Mouse (Mus musculus) embryonic facial prominence, embryonic 12.5 days (tissue): Measurements from ENCODE around the gene Wdfy2. TPM values are rescaled to one million over a fixed set of nuclear protein-coding genes. Genes with fewer than 3 reads are reported as not detected.

Experiments
- ATAC-seq: fragments of 200-750 bp; cut with Nextera tagmentation; 2 replicates; pipeline ENCODE4 v1.8.0; 2017; ENCODE audit not compliant: insufficient number of reproducible peaks, insufficient read depth, low FRiP score, low TSS enrichment
- H3K27ac ChIP-seq: fragments of 300-500 bp; sonication (generic); 2 replicates; pipeline ENCODE4 v1.5.1; 2016; ENCODE audit warnings: mild to moderate bottlenecking
- H3K27me3 ChIP-seq: fragments of 300-500 bp; sonication (generic); 2 replicates; pipeline ENCODE4 v1.6.1; 2016; ENCODE audit warnings: mild to moderate bottlenecking, moderate library complexity
- H3K36me3 ChIP-seq: fragments of 300-500 bp; sonication (generic); 2 replicates; pipeline ENCODE4 v1.6.1; 2016; ENCODE audit warnings: mild to moderate bottlenecking
- H3K4me1 ChIP-seq: fragments of 300-500 bp; sonication (generic); 2 replicates; pipeline ENCODE4 v1.6.1; 2016
- H3K4me2 ChIP-seq: fragments of 300-500 bp; sonication (generic); replicated peaks from 2 replicates; pipeline ENCODE4 v1.6.1; 2016; ENCODE audit warnings: mild to moderate bottlenecking, moderate library complexity
- H3K4me3 ChIP-seq: fragments of 300-500 bp; sonication (generic); 2 replicates; pipeline ENCODE4 v1.5.1; 2016; ENCODE audit warnings: mild to moderate bottlenecking
- H3K9ac ChIP-seq: fragments of 300-500 bp; sonication (generic); 2 replicates; pipeline ENCODE4 v1.6.1; 2016; ENCODE audit warnings: mild to moderate bottlenecking, moderate library complexity
- H3K9me3 ChIP-seq: fragments of 300-500 bp; sonication (generic); 2 replicates; pipeline ENCODE4 v1.6.1; 2016; ENCODE audit warnings: mild to moderate bottlenecking, moderate library complexity
- WGBS: fragments of 180-500 bp; shearing (Covaris S2); methylation state at CpG from one replicate; pipeline ENCODE4 v1.1.7; 2016; 5-methylcytosine and 5-hydroxymethylcytosine counted together
- microRNA-seq: library from miRNA; unstranded; fragments of <30 nt; microRNA quantifications from one replicate; pipeline ENCODE4, GENCODE M21; 2017
- polyA plus RNA-seq: library from polyadenylated mRNA; unstranded; fragments of >200 nt; fragmentation: Nextera tagmentation; extraction: Ambion mirVana; gene quantifications from 2 replicates; pipeline ENCODE4 v1.2.1, GENCODE M21; 2016

Gene Wdfy2
- polyA plus RNA-seq, 1 experiment from 2014 or later = 11.7 TPM

DNA sequence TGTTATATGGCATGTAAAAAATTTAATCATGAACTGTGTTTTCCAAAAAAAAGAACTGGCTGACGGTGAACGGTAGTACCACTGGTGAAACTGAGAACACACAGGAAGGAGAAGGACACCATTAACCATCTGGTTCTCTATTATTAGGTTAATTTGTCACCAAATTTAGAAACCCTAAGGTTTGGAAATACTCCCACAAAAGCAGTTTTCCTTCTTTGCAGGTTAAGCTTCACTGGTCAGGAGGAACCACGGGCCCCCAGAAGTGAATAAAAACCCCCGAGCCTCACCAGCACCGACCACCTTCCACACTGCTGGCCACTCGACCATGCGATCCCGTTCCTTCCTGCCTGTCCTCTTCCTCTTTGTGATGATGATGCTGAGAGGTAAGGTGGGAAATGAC, 160.3 kb downstream of the Wdfy2 start, which contains the start of gene Defb47:
Defb47 (plus strand) TSS at position 301 of the 400 bp plus-strand sequence.
- Histone ChIP-seq H3K4me3 (no peak within 1 kb of the TSS), H3K36me3 (no peaks in the 10 kb centered on the region), H3K4me1 (peaks cover 8% of the 10 kb centered on the region; the same call in 1 of the 2 replicates), H3K27ac (no peak within 1 kb of the TSS), H3K9ac (no peak within 1 kb of the TSS), H3K27me3 (no peaks in the 10 kb centered on the region), H3K4me2 (no peak within 1 kb of the TSS), H3K9me3 (no peaks in the 10 kb centered on the region)
- ATAC-seq = no peak
- WGBS = 82% methylated on average over 8 of the region's 8 CpGs

DNA sequence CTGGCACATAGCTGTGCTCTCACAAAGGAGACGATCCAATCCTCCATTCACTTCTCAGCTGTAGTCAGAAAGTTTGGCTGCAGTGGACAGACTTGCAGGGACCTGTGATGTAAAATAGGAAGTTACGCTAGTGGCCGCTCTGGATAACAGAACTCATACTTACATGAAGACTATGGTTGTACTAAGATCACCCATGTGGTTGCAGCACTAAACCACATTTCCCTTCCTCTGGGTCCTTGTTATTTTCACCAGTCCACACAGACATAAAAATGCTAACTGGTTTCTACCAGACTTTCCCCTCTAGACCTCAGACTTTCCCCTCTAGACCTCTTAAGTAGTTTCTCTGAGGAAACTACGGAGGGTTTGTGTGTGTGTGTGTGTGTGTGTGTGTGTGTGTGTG, 161.5 kb downstream of the Wdfy2 start:
- no peak for ATAC-seq
- WGBS = 90% methylated on average over 4 of the region's 4 CpGs
- no peak overlapping the region for H3K4me2 ChIP-seq
- no peaks in the 10 kb centered on the region for H3K36me3 ChIP-seq
- H3K27me3 ChIP-seq = no peaks in the 10 kb centered on the region
- H3K4me3 ChIP-seq = no peak overlapping the region
- H3K27ac ChIP-seq = no peak overlapping the region
- H3K4me1 ChIP-seq = no peaks in the 10 kb centered on the region
- no peak overlapping the region for H3K9ac ChIP-seq
- no peaks in the 10 kb centered on the region for H3K9me3 ChIP-seq

DNA sequence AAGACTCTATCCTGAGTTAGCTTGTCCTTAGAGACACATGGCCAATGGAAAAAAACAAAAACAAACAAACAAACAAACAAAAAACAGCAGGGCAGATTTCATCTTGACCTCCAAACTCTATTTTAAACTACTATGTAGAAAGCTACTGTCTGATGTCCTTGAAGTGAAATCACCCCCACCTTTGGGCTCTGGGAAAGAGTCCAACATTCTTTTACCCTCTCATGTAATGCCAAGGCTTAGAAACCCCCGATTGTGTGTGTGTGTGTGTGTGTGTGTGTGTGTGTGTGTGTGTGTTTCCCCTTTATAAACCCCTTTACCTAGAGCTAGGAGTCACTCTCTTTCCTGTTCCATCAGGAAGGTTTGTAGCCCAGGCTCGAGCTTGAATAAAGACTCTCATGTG, 165.1 kb downstream of the Wdfy2 start:
- Histone ChIP-seq H3K9me3 (no peaks in the 10 kb centered on the region), H3K4me1 (no peaks in the 10 kb centered on the region), H3K9ac (no peak overlapping the region), H3K4me3 (no peak overlapping the region), H3K27ac (no peak overlapping the region), H3K27me3 (no peaks in the 10 kb centered on the region), H3K4me2 (no peak overlapping the region), H3K36me3 (no peaks in the 10 kb centered on the region)
- WGBS = 74% methylated on average over 2 of the region's 2 CpGs
- ATAC-seq = no peak

Small RNA genes lying within 50 kb of the gene (microRNA-seq; reads per million reads assigned to microRNA genes)
- not detected for gene Mir6541
- 2.4 reads per million, percentile 9 among the genes with 10 or more reads in this experiment for gene Mir8098

Other genes with a start within 250 kb of the Wdfy2 start
- not detected in 2 replicates for gene Serpine3, start 174.0 kb upstream of the Wdfy2 start, polyA plus RNA-seq
- 28.7 and 35.3 TPM in 2 replicates for gene Ints6, start 76.5 kb upstream of the Wdfy2 start, polyA plus RNA-seq
- not detected in 2 replicates for gene Defb48, start 146.8 kb downstream of the Wdfy2 start, polyA plus RNA-seq
- gene Defb47, start 160.4 kb downstream of the Wdfy2 start, polyA plus RNA-seq = not detected in 2 replicates
- gene Defb43, start 174.1 kb downstream of the Wdfy2 start, polyA plus RNA-seq = not detected in 2 replicates
- not detected in 2 replicates for gene Defb42, start 209.3 kb downstream of the Wdfy2 start, polyA plus RNA-seq
- gene Defb30, start 212.3 kb downstream of the Wdfy2 start, polyA plus RNA-seq = not detected in 2 replicates